Mouse (Mus musculus) forebrain, embryonic 16.5 days (tissue): Measurements from ENCODE around the gene Rasl10a. TPM values are rescaled to one million over a fixed set of nuclear protein-coding genes. Genes with fewer than 3 reads are reported as not detected.

Experiments used
- ATAC-seq: fragments of 200-750 bp; cut with Nextera tagmentation; 2 replicates; pipeline ENCODE4 v1.8.0; 2017; ENCODE audit warnings: mild to moderate bottlenecking, moderate library complexity
- H3K27ac ChIP-seq: fragments of 300-500 bp; sonication (generic); 2 replicates; pipeline ENCODE4 v1.5.1; 2014; ENCODE audit warnings: low read length, control low read depth
- H3K27me3 ChIP-seq: fragments of 300-500 bp; sonication (generic); replicated peaks from 2 replicates; pipeline ENCODE4 v1.6.1; 2014; ENCODE audit warnings: low read length; ENCODE audit not compliant: control insufficient read depth, insufficient read depth
- H3K36me3 ChIP-seq: fragments of 300-500 bp; sonication (generic); 2 replicates; pipeline ENCODE4 v1.6.1; 2014; ENCODE audit not compliant: control insufficient read depth, insufficient read depth
- H3K4me1 ChIP-seq: fragments of 300-500 bp; sonication (generic); replicated peaks from 2 replicates; pipeline ENCODE4 v1.6.1; 2014; ENCODE audit warnings: low read length; ENCODE audit not compliant: control insufficient read depth, insufficient read depth
- H3K4me2 ChIP-seq: fragments of 300-500 bp; sonication (generic); 2 replicates; pipeline ENCODE4 v1.6.1; 2014; ENCODE audit warnings: mild to moderate bottlenecking, low read length, control low read depth
- H3K4me3 ChIP-seq: fragments of 300-500 bp; sonication (generic); replicated peaks from 2 replicates; pipeline ENCODE4 v1.5.1; 2014; ENCODE audit warnings: mild to moderate bottlenecking, low read length, control low read depth
- H3K9ac ChIP-seq: fragments of 300-500 bp; sonication (generic); replicated peaks from 2 replicates; pipeline ENCODE4 v1.6.1; 2014; ENCODE audit warnings: low read depth, low read length, control low read depth
- H3K9me3 ChIP-seq: fragments of 300-500 bp; sonication (generic); 2 replicates; pipeline ENCODE4 v1.6.1; 2016; ENCODE audit warnings: low read length; ENCODE audit not compliant: control insufficient read depth
- WGBS: fragments of 180-500 bp; shearing (Covaris S2); extraction: QIAGEN DNeasy Blood & Tissue Kit; methylation state at CpG from one replicate; pipeline ENCODE4 v1.1.7; 2014; 5-methylcytosine and 5-hydroxymethylcytosine counted together
- polyA plus RNA-seq: library from polyadenylated mRNA; unstranded; fragments of >200 nt; fragmentation: Nextera tagmentation; extraction: Ambion mirVana; gene quantifications from 2 replicates; pipeline ENCODE4 v1.2.1, GENCODE M21; 2015

The Rasl10a gene
- polyA plus RNA-seq, 1 experiment from 2014 or later, result 0.76 TPM

DNA sequence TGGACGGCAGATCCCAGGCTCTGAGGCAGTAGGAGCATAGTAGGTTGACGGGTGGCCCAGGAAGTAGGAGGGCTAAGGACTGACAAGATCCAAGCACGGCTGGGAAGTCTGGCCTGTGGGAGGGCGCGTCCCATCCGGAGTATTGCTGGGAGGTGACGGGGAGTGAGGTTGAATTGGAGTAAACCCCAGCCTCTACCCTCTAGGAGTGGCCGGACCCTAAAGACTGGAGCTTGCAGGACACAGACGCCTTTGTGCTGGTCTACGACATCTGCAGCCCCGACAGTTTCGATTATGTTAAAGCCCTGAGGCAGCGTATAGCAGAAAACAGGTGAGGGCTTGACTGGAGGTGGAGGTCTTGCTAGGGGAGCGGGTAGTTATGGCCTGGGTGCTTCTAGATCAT lies 1.3 kb downstream of the Rasl10a start:
- Histone ChIP-seq H3K4me1 (peaks cover 52% of the 10 kb centered on the region), H3K27ac (no peak overlapping the region), H3K27me3 (peaks cover 64% of the 10 kb centered on the region), H3K4me3 (no peak overlapping the region), H3K9me3 (no peaks in the 10 kb centered on the region), H3K4me2 (no peak overlapping the region), H3K9ac (no peak overlapping the region), H3K36me3 (no peaks in the 10 kb centered on the region)
- 32% methylated on average over 14 of the region's 14 CpGs for WGBS
- no peak for ATAC-seq

DNA sequence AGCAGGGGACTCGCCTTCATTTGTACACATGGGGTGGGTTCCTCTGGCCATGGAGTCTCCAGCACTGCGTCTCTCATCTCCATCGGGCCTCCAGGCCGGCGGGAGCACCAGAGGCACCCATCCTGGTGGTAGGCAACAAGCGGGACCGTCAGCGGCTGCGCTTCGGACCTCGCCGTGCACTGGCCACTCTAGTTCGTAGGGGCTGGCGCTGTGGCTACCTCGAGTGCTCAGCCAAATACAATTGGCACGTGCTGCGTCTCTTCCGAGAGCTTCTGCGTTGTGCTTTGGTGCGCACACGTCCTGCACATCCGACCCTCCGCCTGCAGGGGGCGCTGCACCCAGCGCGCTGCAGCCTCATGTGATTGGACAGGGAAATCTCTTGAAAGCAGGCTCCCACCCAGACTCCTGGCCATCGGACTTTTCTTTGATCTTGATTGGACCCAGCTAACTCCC lies 1.8 kb downstream of the Rasl10a start:
- Histone ChIP-seq H3K4me1 (peaks cover 57% of the 10 kb centered on the region), H3K4me2 (no peak overlapping the region), H3K27me3 (peaks cover 64% of the 10 kb centered on the region), H3K36me3 (no peaks in the 10 kb centered on the region), H3K4me3 (no peak overlapping the region), H3K9me3 (no peaks in the 10 kb centered on the region), H3K9ac (no peak overlapping the region), H3K27ac (no peak overlapping the region)
- WGBS, result 8% methylated on average over 27 of the region's 27 CpGs
- ATAC-seq, result no peak

- H3K4me2 ChIP-seq, result peak overlapping the region; percentile 70
- peaks cover 62% of the 10 kb centered on the region for H3K4me1 ChIP-seq
- ATAC-seq, result no peak
- no peaks in the 10 kb centered on the region for H3K9me3 ChIP-seq
- peaks cover 64% of the 10 kb centered on the region for H3K27me3 ChIP-seq
- H3K4me3 ChIP-seq, result no peak overlapping the region; the same call in 1 of the 2 replicates
- no peaks in the 10 kb centered on the region for H3K36me3 ChIP-seq
- 57% methylated on average over 28 of the region's 28 CpGs for WGBS
- H3K27ac ChIP-seq, result no peak overlapping the region
- 0 out of 2 replicates have a peak overlapping the region, but pooled peaks have one; percentile 35 for H3K9ac ChIP-seq
Observed at GRCm38 (mm10) chr11:5060756-5061412, 3.0 kb downstream of the Rasl10a start.

GRCm38 (mm10) chr11:5061413-5062139 lies 3.6 kb downstream of the Rasl10a start:
- Histone ChIP-seq H3K4me1 (peaks cover 56% of the 10 kb centered on the region), H3K27me3 (peaks cover 61% of the 10 kb centered on the region), H3K4me2 (peak overlapping the region; percentile 70), H3K27ac (no peak overlapping the region), H3K9ac (peak overlapping the region; percentile 35), H3K4me3 (peak overlapping the region; percentile 37), H3K36me3 (no peaks in the 10 kb centered on the region), H3K9me3 (no peaks in the 10 kb centered on the region)
- WGBS, result 2% methylated on average over 57 of the region's 62 CpGs
- peak; percentile 13 for ATAC-seq

GRCm38 (mm10) chr11:5062326-5062725 lies 4.4 kb downstream of the Rasl10a start:
- ATAC-seq, result no peak
- peaks cover 55% of the 10 kb centered on the region for H3K27me3 ChIP-seq
- no peak overlapping the region for H3K27ac ChIP-seq
- H3K4me2 ChIP-seq, result peak overlapping the region; percentile 70
- peaks cover 53% of the 10 kb centered on the region for H3K4me1 ChIP-seq
- no peaks in the 10 kb centered on the region for H3K9me3 ChIP-seq
- 20% methylated on average over 13 of the region's 13 CpGs for WGBS
- H3K36me3 ChIP-seq, result no peaks in the 10 kb centered on the region
- peak overlapping the region; percentile 37 for H3K4me3 ChIP-seq
- H3K9ac ChIP-seq, result no peak overlapping the region

DNA sequence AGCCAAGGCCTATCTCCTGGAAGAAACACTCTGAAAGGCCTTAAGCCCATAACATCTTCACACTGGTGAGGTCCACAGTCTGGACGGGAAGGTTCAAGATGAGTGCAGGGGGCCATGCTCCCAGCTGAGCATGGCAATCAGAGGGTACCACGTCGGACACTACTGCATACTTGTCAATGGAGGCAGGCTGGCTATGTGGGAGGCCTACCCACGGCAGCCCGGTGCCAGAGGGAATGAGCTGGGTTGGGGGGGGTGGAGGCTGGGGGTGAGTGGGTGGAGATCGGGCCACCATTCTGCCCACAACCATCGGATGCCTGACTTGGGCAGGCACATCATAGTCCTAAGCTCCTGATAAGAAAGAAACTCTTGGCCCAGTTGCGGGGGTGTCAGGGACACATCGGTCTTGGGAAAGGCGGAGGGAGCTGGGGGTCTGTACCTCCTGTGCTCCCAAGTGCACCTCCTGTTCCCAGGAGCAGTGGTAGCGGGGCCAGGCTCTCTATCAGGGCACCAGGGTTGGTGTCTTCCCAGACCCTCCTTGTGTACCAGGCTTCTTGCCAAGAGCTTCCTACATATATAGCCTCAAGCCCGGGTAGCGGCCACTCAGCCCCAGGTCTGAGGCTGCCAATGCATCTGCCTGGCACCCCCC lies 5.1 kb downstream of the Rasl10a start:
- H3K4me3 ChIP-seq, result no peak overlapping the region
- WGBS, result 62% methylated on average over 13 of the region's 13 CpGs
- H3K4me2 ChIP-seq, result no peak overlapping the region
- H3K27me3 ChIP-seq, result peaks cover 49% of the 10 kb centered on the region
- H3K4me1 ChIP-seq, result peaks cover 49% of the 10 kb centered on the region
- no peaks in the 10 kb centered on the region for H3K9me3 ChIP-seq
- H3K9ac ChIP-seq, result no peak overlapping the region
- peaks cover 2% of the 10 kb centered on the region; the same call in 1 of the 2 replicates for H3K36me3 ChIP-seq
- ATAC-seq, result no peak
- no peak overlapping the region for H3K27ac ChIP-seq

GRCm38 (mm10) chr11:5063561-5064281 lies 5.8 kb downstream of the Rasl10a start:
- H3K4me1 ChIP-seq, result peaks cover 44% of the 10 kb centered on the region
- 56% methylated on average over 31 of the region's 31 CpGs for WGBS
- no peak for ATAC-seq
- peaks cover 46% of the 10 kb centered on the region for H3K27me3 ChIP-seq
- no peak overlapping the region for H3K27ac ChIP-seq
- no peaks in the 10 kb centered on the region for H3K9me3 ChIP-seq
- peak overlapping the region; percentile 72 for H3K4me3 ChIP-seq
- peak overlapping the region; percentile 96 for H3K4me2 ChIP-seq
- H3K36me3 ChIP-seq, result peaks cover 10% of the 10 kb centered on the region
- no peak overlapping the region; the same call in 1 of the 2 replicates for H3K9ac ChIP-seq

- 0 out of 2 replicates have a peak, but pooled peaks have one; percentile 16 for ATAC-seq
- H3K4me1 ChIP-seq, result peaks cover 44% of the 10 kb centered on the region
- no peaks in the 10 kb centered on the region for H3K9me3 ChIP-seq
- 16% methylated on average over 37 of the region's 38 CpGs for WGBS
- H3K27me3 ChIP-seq, result peaks cover 38% of the 10 kb centered on the region
- H3K4me3 ChIP-seq, result peak overlapping the region; percentile 72
- peak overlapping the region; percentile 85 for H3K9ac ChIP-seq
- peaks cover 17% of the 10 kb centered on the region for H3K36me3 ChIP-seq
- H3K4me2 ChIP-seq, result peak overlapping the region; percentile 96
- no peak overlapping the region for H3K27ac ChIP-seq
Observed at GRCm38 (mm10) chr11:5064282-5065055, 6.5 kb downstream of the Rasl10a start.
